Mouse (Mus musculus) liver, embryonic 15.5 days (tissue): ENCODE measurements around the gene Ang. TPM values are rescaled to one million over a fixed set of nuclear protein-coding genes. Genes with fewer than 3 reads are reported as not detected.
"Not testable (repeated sequence)": the region's sequence is repeated elsewhere in the genome, so short reads cannot be mapped to it uniquely, and the experiment has no call there.

ENCODE experiments used
- ATAC-seq: fragments of 200-750 bp; cut with Nextera tagmentation; 2 replicates; pipeline ENCODE4 v1.8.0; 2017; ENCODE audit warnings: moderate number of reproducible peaks, mild to moderate bottlenecking, moderate library complexity; ENCODE audit not compliant: insufficient read depth
- H3K27ac ChIP-seq: fragments of 300-500 bp; sonication (generic); replicated peaks from 2 replicates; pipeline ENCODE4 v1.5.1; 2015; ENCODE audit warnings: mild to moderate bottlenecking, inconsistent platforms
- H3K27me3 ChIP-seq: fragments of 300-500 bp; sonication (generic); 2 replicates; pipeline ENCODE4 v1.6.1; 2015; ENCODE audit warnings: mild to moderate bottlenecking, inconsistent platforms
- H3K36me3 ChIP-seq: fragments of 300-500 bp; sonication (generic); replicated peaks from 2 replicates; pipeline ENCODE4 v1.6.1; 2015; ENCODE audit warnings: moderate library complexity, mild to moderate bottlenecking, inconsistent platforms
- H3K4me1 ChIP-seq: fragments of 300-500 bp; sonication (generic); replicated peaks from 2 replicates; pipeline ENCODE4 v1.6.1; 2015; ENCODE audit warnings: inconsistent platforms
- H3K4me2 ChIP-seq: fragments of 300-500 bp; sonication (generic); 2 replicates; pipeline ENCODE4 v1.6.1; 2015; ENCODE audit warnings: moderate library complexity, mild to moderate bottlenecking, inconsistent platforms
- H3K4me3 ChIP-seq: fragments of 300-500 bp; sonication (generic); replicated peaks from 2 replicates; pipeline ENCODE4 v1.5.1; 2015; ENCODE audit warnings: mild to moderate bottlenecking, inconsistent platforms
- H3K9ac ChIP-seq: fragments of 300-500 bp; sonication (generic); 2 replicates; pipeline ENCODE4 v1.6.1; 2015; ENCODE audit warnings: moderate library complexity, mild to moderate bottlenecking, inconsistent platforms
- H3K9me3 ChIP-seq: fragments of 300-500 bp; sonication (generic); replicated peaks from 2 replicates; pipeline ENCODE4 v1.6.1; 2016; ENCODE audit warnings: inconsistent platforms
- WGBS: fragments of 180-500 bp; shearing (Covaris S2); methylation state at CpG from one replicate; pipeline ENCODE4 v1.1.7; 2015; ENCODE audit warnings: mixed read lengths; ENCODE audit not compliant: insufficient replicate concordance; 5-methylcytosine and 5-hydroxymethylcytosine counted together
- polyA plus RNA-seq: library from polyadenylated mRNA; unstranded; fragments of >200 nt; fragmentation: Nextera tagmentation; extraction: Ambion mirVana; gene quantifications from 2 replicates; pipeline ENCODE4 v1.2.1, GENCODE M21; 2015

The Ang gene
- polyA plus RNA-seq, 1 experiment from 2014 or later, result 7.4 TPM

- Histone ChIP-seq H3K9ac (peak overlapping the region; percentile 57), H3K9me3 (no peaks in the 10 kb centered on the region), H3K4me3 (peak overlapping the region; percentile 72), H3K27me3 (peaks cover 7% of the 10 kb centered on the region), H3K27ac (peak overlapping the region; percentile 81), H3K4me1 (peaks cover 85% of the 10 kb centered on the region), H3K36me3 (no peaks in the 10 kb centered on the region), H3K4me2 (peak overlapping the region; percentile 90)
- WGBS, result under 1% methylated on average over 34 of the region's 34 CpGs
- peak; percentile 90 for ATAC-seq
Measured at GRCm38 (mm10) chr14:51088970-51089673, 1.8 kb upstream of the Ang start.

- peak overlapping the region; percentile 90 for H3K4me2 ChIP-seq
- under 1% methylated on average over 15 of the region's 15 CpGs for WGBS
- no peak for ATAC-seq
Measured at GRCm38 (mm10) chr14:51089674-51090076, 1.3 kb upstream of the Ang start.

GRCm38 (mm10) chr14:51090077-51090781, 721 bp upstream of the Ang start:
- H3K36me3 ChIP-seq, result no peaks in the 10 kb centered on the region
- no peaks in the 10 kb centered on the region for H3K9me3 ChIP-seq
- peak overlapping the region; percentile 81 for H3K27ac ChIP-seq
- ATAC-seq, result peak; percentile 10; the same call in 1 of the 2 replicates
- H3K4me3 ChIP-seq, result peak overlapping the region; percentile 72
- H3K27me3 ChIP-seq, result peaks cover 4% of the 10 kb centered on the region; the same call in 1 of the 2 replicates
- peaks cover 84% of the 10 kb centered on the region for H3K4me1 ChIP-seq
- peak overlapping the region; percentile 49 for H3K9ac ChIP-seq
- under 1% methylated on average over 27 of the region's 27 CpGs for WGBS
- H3K4me2 ChIP-seq, result peak overlapping the region; percentile 90

More at GRCm38 (mm10) chr14:51089674-51090076, 1.3 kb upstream of the Ang start:
- Histone ChIP-seq H3K4me3 (peak overlapping the region; percentile 72), H3K4me1 (peaks cover 85% of the 10 kb centered on the region), H3K36me3 (no peaks in the 10 kb centered on the region), H3K27me3 (peaks cover 4% of the 10 kb centered on the region; the same call in 1 of the 2 replicates), H3K9ac (peak overlapping the region; percentile 49), H3K9me3 (no peaks in the 10 kb centered on the region), H3K27ac (peak overlapping the region; percentile 81)

- no peak overlapping the region for H3K27ac ChIP-seq
- peaks cover 75% of the 10 kb centered on the region for H3K4me1 ChIP-seq
- 31% methylated on average over 8 of the region's 8 CpGs for WGBS
- H3K4me3 ChIP-seq, result no peak overlapping the region
- H3K27me3 ChIP-seq, result peaks cover 4% of the 10 kb centered on the region; the same call in 1 of the 2 replicates
- no peaks in the 10 kb centered on the region for H3K9me3 ChIP-seq
- H3K4me2 ChIP-seq, result 0 out of 2 replicates have a peak overlapping the region, but pooled peaks have one; percentile 90
- no peaks in the 10 kb centered on the region for H3K36me3 ChIP-seq
- H3K9ac ChIP-seq, result no peak overlapping the region
- ATAC-seq, result no peak
Measured at GRCm38 (mm10) chr14:51092073-51092620, 1.2 kb downstream of the Ang start.

GRCm38 (mm10) chr14:51093496-51093895, 2.5 kb downstream of the Ang start:
- H3K4me2 ChIP-seq, result no peak overlapping the region
- H3K9me3 ChIP-seq, result no peaks in the 10 kb centered on the region
- H3K4me3 ChIP-seq, result no peak overlapping the region
- no peak overlapping the region for H3K9ac ChIP-seq
- peaks cover 4% of the 10 kb centered on the region; the same call in 1 of the 2 replicates for H3K27me3 ChIP-seq
- 14% methylated on average over 3 of the region's 3 CpGs for WGBS
- peaks cover 64% of the 10 kb centered on the region for H3K4me1 ChIP-seq
- 0 out of 2 replicates have a peak overlapping the region, but pooled peaks have one; percentile 5 for H3K27ac ChIP-seq
- no peaks in the 10 kb centered on the region for H3K36me3 ChIP-seq
- ATAC-seq, result no peak

- ATAC-seq, result no peak
- H3K4me1 ChIP-seq, result peaks cover 59% of the 10 kb centered on the region
- H3K4me3 ChIP-seq, result no peak overlapping the region
- no peaks in the 10 kb centered on the region for H3K36me3 ChIP-seq
- peaks cover 4% of the 10 kb centered on the region; the same call in 1 of the 2 replicates for H3K27me3 ChIP-seq
- H3K9ac ChIP-seq, result no peak overlapping the region
- WGBS, result 53% methylated on average over 5 of the region's 5 CpGs
- 0 out of 2 replicates have a peak overlapping the region, but pooled peaks have one; percentile 5 for H3K27ac ChIP-seq
- H3K4me2 ChIP-seq, result no peak overlapping the region
- no peaks in the 10 kb centered on the region for H3K9me3 ChIP-seq
Measured at GRCm38 (mm10) chr14:51094096-51094875, 3.3 kb downstream of the Ang start.

- H3K9ac ChIP-seq, result no peak overlapping the region
- no peak for ATAC-seq
- H3K27me3 ChIP-seq, result peaks cover 4% of the 10 kb centered on the region; the same call in 1 of the 2 replicates
- no peaks in the 10 kb centered on the region for H3K36me3 ChIP-seq
- H3K27ac ChIP-seq, result no peak overlapping the region
- H3K4me3 ChIP-seq, result no peak overlapping the region
- WGBS, result 62% methylated on average over 6 of the region's 9 CpGs
- H3K9me3 ChIP-seq, result no peaks in the 10 kb centered on the region
- H3K4me2 ChIP-seq, result no peak overlapping the region
- peaks cover 58% of the 10 kb centered on the region for H3K4me1 ChIP-seq
Measured at GRCm38 (mm10) chr14:51094921-51095320, 4.0 kb downstream of the Ang start.

GRCm38 (mm10) chr14:51095736-51096524, 5.0 kb downstream of the Ang start:
- peak; percentile 53; the same call in 1 of the 2 replicates for ATAC-seq
- Histone ChIP-seq H3K36me3 (no peaks in the 10 kb centered on the region), H3K27ac (no peak overlapping the region), H3K27me3 (peaks cover 4% of the 10 kb centered on the region; the same call in 1 of the 2 replicates), H3K4me2 (peak overlapping the region; percentile 15), H3K4me1 (peaks cover 49% of the 10 kb centered on the region), H3K9me3 (no peaks in the 10 kb centered on the region), H3K4me3 (no peak overlapping the region), H3K9ac (no peak overlapping the region)
- WGBS, result 44% methylated on average over 9 of the region's 9 CpGs

DNA sequence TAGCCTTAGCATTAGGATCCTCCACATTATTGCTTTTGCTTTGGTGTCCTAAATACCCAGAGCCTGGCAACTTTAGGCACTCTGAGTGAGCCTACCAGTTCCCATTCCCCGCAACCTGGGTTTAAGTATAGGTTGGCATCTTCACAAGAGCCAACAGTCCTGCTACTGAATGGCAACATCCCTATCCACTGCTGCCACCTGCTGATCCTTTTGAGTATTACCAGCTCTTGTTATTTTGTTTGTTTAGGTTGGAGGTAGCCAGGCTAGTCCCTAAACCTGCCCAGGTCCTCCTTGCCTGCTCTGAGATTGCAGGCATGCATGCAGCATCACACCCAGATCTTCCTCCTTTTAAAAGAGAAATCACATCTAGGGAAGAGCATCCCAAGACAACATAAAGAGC, 7.3 kb downstream of the Ang start:
- H3K4me1 ChIP-seq, result peaks cover 34% of the 10 kb centered on the region
- H3K4me2 ChIP-seq, H3K4me3 ChIP-seq, H3K27ac ChIP-seq, H3K36me3 ChIP-seq, H3K9me3 ChIP-seq, ATAC-seq, H3K27me3 ChIP-seq, H3K9ac ChIP-seq: not testable (repeated sequence)
- WGBS, result 34% methylated on average over 1 of the region's 1 CpGs

DNA sequence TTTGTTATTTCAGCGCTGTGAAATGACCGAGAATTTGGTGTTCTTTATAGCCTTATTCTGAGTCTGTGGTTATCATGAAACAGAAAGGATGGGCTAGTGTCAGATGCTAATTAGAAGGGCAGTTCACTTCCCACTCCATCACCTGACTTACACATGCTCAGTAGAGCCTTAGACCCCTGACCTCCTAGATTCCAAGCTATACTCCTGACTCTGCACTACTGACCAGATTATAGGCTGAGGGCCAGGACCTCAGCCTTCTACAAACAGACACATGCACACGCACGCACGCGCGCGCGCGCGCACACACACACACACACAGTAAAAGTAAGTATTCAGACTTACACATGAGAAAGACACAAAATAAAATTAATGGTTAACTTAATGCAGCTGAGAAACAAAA, 8.0 kb downstream of the Ang start:
- H3K27ac ChIP-seq, result no peak overlapping the region
- no peaks in the 10 kb centered on the region for H3K36me3 ChIP-seq
- WGBS, result 90% methylated on average over 11 of the region's 11 CpGs
- no peak overlapping the region for H3K4me2 ChIP-seq
- H3K27me3 ChIP-seq, result no peaks in the 10 kb centered on the region
- H3K9me3 ChIP-seq, result no peaks in the 10 kb centered on the region
- no peak for ATAC-seq
- H3K4me3 ChIP-seq, result no peak overlapping the region
- H3K9ac ChIP-seq, result no peak overlapping the region
- H3K4me1 ChIP-seq, result peaks cover 27% of the 10 kb centered on the region
